Mouse (Mus musculus): Measurements from ENCODE around the gene Fam126b. TPM values are rescaled to one million over a fixed set of nuclear protein-coding genes. Genes with fewer than 3 reads are reported as not detected.
"Not testable (repeated sequence)": the region's sequence is repeated elsewhere in the genome, so short reads cannot be mapped to it uniquely, and the experiment has no call there.

Fam126b gene
- total RNA-seq, 1 experiment from 2014 or later, result 22.0 TPM

DNA sequence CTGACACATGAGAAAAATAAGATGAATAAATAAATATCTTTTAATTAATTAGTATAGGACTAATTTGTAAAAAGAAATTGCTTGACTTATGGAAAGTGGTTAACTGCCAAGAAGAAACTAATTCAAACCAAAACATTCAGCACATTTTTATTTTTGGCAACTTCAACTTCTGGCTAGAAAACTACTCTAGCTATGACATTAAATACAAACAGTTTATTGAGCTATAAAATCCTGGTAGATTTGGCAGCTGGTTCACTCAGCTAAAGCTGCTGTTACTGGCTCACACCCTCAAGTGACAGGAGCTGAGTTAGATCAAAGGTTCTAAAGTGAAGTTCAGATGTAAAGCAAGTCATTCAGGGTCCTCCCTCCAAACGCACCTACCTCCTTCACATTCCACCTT lies 3.5 kb downstream of the Fam126b start:
- ATAC-seq (ENCODE audit: extremely low read depth, insufficient number of reproducible peaks, low FRiP score, poor library complexity, severe bottlenecking), result no peak

DNA sequence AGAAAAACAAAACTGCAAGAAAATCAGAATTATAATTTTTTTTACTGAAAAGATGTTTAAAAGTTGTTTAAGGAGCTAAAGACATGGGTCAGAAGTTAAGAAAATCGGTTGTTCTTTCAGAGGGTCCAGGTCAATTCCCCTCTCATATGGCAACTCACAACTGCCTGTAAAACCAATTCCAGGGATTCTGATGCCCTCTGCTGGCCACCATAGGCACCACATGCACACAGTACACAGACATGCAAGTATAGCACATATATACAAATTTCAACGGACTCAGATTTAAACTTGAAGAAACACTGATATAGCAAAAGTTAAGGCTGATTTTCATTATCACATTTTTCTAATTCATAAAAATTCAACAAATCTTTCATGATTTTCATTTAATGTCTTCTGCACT lies 6.9 kb downstream of the Fam126b start:
- ATAC-seq (ENCODE audit: extremely low read depth, insufficient number of reproducible peaks, low FRiP score, poor library complexity, severe bottlenecking), result peak; percentile 56; the same call in 1 of the 2 replicates

DNA sequence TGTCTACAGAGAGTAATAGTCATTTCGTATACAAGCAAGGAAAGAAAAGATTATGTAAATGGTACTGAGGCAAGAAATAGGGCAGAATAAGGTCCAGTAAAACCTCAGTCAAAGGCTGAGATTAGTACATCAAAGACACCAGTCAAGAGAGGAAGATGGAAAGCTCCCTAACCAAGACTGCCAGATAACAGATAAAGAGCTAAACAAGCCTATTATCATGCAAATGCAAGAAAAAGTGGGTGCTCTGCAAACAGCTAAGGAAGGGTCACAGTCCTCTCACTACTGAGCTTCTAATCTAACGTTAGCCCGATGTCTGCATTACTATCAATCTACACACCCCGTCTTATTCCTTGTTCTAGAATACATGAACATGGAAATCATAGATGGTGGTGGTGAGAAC lies 15.7 kb downstream of the Fam126b start:
- no peak for ATAC-seq (ENCODE audit: extremely low read depth, insufficient number of reproducible peaks, low FRiP score, poor library complexity, severe bottlenecking)

DNA sequence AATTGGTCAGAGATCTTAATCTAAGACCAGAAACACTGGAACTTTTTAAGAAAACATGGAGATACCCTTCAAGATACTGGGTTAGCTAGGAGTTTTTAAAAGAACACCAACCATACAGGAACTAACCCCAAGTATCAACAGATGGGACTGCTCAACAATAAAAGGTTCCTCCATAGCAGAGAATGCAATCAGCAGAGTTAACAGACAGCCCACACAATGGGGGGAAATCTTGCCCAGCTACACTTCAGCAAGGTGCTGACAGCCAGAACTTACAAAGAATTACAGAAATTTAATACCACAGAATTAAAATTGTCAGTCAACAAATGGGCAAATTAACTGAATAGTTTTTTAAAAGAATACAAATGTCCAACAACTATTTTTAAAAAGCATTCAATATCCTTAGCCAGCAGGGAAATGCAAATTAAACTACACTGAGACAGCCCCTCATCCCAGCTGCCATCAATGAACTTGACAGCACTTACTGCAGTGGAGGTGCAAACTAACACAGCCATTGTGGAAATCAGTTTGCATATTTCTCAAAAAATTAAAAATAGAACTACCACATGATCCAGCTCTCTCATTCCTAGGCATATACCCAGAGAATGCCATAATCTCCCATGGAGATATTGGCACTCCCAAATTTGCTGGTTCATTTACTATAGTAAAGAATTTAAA lies 17.5 kb downstream of the Fam126b start:
- ATAC-seq (ENCODE audit: extremely low read depth, insufficient number of reproducible peaks, low FRiP score, poor library complexity, severe bottlenecking), result no peak

DNA sequence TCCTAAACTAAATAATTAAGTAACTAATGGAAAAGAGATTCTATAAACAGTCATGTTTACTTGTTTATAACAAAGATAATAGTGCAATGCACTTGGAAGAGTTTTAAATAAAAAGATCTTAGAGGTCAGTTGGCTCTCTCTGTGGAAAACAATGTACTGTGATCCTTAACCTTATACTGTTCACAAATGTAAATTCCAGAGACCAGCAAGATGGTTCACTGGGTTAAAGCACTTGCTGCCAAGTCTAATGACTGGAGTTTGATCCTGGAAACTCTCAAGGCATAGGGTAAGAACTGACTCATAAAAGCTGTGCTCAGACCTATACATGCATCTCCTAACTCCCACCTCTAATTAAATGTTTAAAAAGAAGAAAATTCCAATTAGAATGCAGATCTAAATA lies 19.5 kb downstream of the Fam126b start:
- no peak for ATAC-seq (ENCODE audit: extremely low read depth, insufficient number of reproducible peaks, low FRiP score, poor library complexity, severe bottlenecking)

DNA sequence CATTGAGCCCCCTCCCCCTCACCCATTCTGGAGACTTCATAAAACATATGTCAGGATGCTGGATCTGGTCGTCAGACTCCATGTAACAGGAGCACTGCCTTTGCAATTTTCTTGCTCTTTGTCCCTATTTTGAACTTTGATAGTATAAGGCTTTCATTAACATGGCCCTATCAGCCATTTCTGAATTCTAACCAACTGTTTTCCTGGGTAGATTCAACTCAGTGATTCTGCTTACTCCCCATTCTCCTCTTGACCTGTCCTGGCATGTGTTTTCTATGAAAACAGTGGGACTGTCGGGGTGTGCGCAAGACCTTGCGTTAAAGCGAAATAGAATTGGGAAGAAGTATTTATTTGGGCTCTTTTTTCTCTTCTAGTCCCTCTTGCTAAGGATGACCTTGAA lies 21.1 kb downstream of the Fam126b start:
- ATAC-seq (ENCODE audit: extremely low read depth, insufficient number of reproducible peaks, low FRiP score, poor library complexity, severe bottlenecking), result no peak

DNA sequence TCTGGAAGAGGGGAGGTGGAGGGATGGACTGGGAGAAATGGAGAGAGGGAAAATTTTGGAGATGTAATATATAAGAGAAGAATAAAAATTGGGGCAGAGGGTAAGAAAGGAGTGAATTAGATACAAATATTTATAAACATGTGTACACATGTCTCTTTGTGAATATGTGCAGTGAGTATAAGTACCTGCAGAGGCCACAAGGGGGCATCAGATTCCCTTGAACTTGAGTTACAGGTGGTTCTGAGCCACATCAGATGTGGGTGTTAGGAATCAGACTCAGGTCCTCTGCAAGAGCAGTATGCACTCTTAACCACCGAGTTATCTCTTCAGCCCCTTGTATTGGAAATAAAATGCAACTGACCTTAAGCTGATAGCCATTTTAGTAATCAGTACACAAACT lies 23.7 kb downstream of the Fam126b start:
- ATAC-seq (ENCODE audit: extremely low read depth, insufficient number of reproducible peaks, low FRiP score, poor library complexity, severe bottlenecking), result peak; percentile 72; the same call in 1 of the 2 replicates

DNA sequence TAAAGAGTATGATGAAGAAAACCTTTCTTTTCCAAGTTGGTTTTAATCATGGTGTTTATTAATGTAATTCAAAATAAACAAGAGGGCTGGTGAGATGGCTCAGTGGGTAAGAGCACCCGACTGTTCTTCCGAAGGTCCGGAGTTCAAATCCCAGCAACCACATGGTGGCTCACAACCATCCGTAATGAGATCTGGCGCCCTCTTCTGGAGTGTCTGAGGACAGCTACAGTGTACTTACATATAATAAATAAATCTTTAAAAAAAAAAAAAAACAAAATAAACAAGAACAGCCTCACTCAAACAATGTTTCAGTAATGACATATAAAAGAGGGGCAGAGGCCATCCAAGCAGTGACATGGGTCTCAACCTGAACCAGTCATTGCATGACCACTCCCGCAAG lies 25.8 kb downstream of the Fam126b start:
- not testable (repeated sequence) for ATAC-seq (ENCODE audit: extremely low read depth, insufficient number of reproducible peaks, low FRiP score, poor library complexity, severe bottlenecking)

DNA sequence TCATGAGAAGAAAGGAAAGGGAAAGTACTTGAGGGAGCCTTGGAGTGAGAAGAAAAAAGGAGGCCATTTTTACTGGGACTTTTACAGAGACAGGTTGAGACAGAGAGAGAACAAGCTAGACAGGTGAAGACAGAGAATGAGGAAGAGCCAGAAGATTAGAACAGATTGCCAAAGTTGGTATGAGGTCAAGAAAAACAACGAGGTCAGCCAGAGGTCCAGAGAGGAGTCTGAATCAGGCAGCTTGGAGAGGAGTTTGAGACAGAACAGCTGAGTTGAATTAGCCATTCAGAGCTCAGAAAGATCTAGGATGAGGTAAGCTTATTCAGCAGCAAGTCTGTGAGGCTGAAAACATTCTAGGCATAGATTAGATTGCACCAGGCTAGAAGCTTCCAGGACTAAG lies 44.7 kb downstream of the Fam126b start:
- ATAC-seq (ENCODE audit: extremely low read depth, insufficient number of reproducible peaks, low FRiP score, poor library complexity, severe bottlenecking), result no peak

DNA sequence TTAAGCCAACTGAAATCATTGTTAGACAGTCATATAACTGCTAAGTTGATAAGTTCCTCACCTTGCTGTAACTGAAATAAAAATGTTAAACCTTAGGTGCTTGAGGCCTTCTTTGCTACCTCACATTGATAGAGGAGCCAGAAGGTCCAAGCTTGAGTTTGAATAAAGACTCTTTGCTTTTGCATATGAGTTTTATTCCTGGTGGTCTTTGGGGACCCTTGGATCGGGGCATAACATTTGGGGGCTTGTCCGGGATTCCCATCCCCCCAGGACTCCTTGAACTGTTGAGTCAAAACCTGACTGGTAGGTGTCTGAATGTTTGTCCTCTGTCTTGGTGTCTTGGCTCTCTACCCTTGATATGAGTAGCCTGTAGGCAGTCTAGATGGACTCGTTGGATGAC lies 78.9 kb downstream of the Fam126b start:
- ATAC-seq (ENCODE audit: extremely low read depth, insufficient number of reproducible peaks, low FRiP score, poor library complexity, severe bottlenecking), result no peak

DNA sequence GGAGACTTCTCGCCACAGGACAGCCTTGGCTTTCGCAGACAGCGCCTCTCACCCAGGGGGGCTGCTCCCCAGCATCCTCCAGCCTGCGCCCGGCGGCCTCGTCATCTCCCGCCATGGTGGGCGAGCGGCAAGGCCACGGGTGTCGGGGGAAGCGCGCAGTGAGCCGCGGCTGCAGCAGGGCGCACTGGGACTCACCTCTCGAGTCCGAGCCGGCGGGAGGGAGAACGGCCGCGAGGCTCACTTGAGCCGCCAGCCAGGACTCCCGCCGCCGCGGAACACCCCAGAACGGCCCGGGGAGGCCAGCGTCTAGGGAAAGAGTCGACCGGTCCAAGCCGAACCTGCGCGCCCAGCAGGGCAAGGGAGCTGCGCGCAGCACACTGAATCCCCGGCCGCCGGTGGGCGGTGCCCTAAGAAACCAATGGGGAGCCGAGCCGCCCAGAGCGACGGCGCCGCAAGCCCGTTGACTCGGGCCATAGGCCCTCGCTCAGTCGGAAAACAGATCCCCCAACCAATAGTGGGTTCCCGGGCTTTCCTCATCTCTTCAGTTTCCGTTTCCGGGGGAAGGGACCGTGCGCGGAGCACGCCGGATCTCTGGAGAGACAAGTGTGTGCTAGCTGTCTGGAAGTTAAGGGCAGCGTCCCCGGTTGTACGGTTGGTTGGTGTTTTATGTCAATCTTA lies 81.4 kb downstream of the Fam126b start, which contains the start of gene Orc2:
Gene Orc2, minus strand, starts transcription at position 533 of the 678 bp plus-strand sequence.
- ATAC-seq (ENCODE audit: extremely low read depth, insufficient number of reproducible peaks, low FRiP score, poor library complexity, severe bottlenecking), result peak; percentile 97

DNA sequence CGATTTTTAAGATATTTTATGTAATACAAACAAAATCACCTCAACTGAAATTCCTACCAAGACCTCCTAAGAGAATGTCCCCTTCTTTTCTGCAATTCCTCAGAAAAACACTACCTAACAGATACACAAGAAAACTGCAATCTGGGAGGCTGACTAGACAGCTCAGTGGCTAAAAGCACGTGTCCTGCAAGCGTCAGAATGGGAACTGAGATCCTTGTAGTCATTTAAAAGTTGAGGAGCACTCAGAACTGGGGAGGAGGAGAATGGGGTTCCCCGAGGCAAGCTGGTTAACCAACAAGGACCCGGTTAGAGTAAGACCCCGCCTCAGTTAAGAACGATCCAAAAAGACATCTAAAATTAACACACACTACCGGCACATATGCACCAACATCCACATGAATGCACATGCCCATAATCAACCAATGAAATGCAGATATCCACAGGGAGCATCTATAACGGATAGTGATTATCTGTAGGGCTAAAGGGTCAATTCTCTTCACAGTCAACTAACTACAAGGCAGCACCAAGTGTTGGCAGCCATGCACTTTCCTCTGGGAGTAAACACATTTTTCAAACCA lies 82.2 kb downstream of the Fam126b start:
- ATAC-seq (ENCODE audit: extremely low read depth, insufficient number of reproducible peaks, low FRiP score, poor library complexity, severe bottlenecking), result no peak

DNA sequence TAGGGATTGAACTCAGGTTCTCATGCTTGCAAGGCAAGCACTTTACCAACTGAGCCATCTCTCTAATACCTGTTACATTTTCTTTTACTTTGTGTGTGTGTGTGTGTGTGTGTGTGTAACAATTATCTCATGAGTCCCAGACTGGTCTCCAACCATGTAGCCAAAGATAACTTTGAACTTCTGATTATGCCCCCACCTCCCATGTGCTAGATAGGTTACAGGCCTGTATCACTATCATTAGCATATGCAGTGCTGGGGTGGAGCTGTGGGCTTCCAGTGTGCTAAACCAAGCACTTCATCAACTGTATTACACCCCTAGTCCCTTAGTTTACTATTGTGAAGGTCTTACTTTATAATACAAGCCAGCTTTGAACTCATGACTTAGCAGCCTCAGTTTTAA lies 83.0 kb downstream of the Fam126b start:
- no peak for ATAC-seq (ENCODE audit: extremely low read depth, insufficient number of reproducible peaks, low FRiP score, poor library complexity, severe bottlenecking)

DNA sequence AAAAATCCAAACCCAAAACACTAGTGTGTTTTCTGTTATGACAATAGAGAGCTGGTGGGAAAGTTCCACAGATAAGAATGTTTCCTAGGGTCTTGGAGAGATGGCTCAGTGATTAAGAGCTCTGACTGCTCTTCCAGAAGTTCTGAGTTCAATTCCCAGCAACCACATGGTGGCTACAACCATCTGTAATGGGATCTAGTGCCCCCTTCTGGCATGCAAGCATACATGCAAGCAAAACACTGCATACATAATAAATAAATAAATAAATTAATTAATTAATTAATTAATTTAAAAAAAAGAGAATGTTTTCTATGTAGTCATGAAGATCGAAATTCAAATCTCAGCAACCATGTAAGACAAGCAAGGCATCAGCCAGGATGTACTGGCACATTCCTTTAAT lies 87.4 kb downstream of the Fam126b start:
- no peak for ATAC-seq (ENCODE audit: extremely low read depth, insufficient number of reproducible peaks, low FRiP score, poor library complexity, severe bottlenecking)

DNA sequence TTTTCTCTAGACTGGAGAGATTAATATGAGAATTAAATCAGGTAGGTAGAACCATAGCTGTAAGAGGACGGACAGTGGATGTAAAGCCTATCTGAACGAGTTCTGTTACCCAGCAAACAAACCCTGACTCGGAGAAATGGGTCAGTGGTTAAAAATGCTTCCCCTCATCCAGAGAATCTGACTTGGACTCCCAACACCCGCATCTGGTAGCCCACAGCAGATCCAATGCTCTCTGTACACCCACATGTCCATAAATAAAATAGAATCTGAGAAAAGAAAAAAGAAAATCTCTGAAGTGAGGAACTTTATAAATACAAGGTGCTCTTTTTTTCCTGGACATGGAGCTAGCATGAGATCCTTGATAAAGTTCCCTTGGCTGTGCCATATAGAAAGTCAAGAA lies 88.4 kb downstream of the Fam126b start:
- ATAC-seq (ENCODE audit: extremely low read depth, insufficient number of reproducible peaks, low FRiP score, poor library complexity, severe bottlenecking), result no peak

DNA sequence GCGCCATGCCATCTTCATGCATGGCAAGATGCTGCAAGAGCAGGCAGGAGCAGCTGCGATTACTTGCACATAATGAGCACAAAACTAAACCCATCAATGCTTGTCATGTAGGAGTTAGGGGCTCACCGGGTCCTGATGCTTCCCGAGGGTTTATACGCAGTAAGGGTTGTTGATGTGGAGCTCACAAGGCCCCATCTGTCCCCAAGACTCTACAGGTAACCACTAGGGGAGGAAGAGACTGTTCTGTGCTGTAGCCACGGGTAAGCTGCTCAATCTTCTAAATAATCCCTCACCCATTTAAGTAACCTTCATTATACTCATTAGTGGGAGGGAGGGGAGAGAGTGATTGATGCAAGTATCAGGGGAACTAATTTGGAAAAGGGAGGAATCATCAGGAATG lies 90.5 kb downstream of the Fam126b start:
- ATAC-seq (ENCODE audit: extremely low read depth, insufficient number of reproducible peaks, low FRiP score, poor library complexity, severe bottlenecking), result no peak

DNA sequence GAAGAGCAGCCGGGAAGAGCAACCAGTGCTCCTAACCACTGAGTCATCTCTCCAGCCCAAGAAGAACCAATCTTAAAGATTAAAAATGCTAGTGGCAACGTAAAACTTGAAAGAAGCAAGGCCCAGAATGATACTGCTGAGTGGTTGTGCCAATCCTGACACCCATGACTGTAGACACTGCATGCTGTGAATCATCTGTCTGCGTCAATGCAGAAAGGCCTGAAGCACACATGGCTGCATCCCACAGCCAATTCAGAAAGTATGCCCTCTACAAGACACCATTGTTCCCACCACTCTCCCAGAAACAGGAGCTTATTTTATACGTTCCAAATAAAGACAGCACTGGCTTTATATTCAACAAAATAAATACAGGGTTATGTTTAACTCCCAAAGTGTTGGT lies 103.5 kb downstream of the Fam126b start:
- no peak for ATAC-seq (ENCODE audit: extremely low read depth, insufficient number of reproducible peaks, low FRiP score, poor library complexity, severe bottlenecking)

DNA sequence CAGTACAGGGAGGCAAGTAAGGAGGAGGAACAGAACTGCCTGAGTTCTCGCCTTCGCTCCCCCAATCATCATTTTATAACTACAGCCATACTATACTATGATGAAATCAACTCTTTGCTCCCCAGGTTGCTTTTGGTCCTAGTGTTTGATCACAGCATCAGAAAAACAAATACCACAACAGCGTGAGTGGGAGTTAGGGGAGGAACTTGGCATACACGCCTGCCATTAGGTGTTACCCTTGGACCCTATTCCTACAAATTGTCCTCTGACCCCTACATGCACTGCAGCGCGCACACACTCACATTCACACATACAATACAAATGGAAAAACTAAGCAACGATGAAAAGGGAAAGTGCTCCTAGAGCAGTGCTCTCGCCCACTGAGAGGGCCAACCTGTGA lies 110.5 kb downstream of the Fam126b start:
- no peak for ATAC-seq (ENCODE audit: extremely low read depth, insufficient number of reproducible peaks, low FRiP score, poor library complexity, severe bottlenecking)
